Mouse (Mus musculus): Measurements from ENCODE around the gene Klhl23. TPM values are rescaled to one million over a fixed set of nuclear protein-coding genes. Genes with fewer than 3 reads are reported as not detected.
A peak's percentile ranks its signal among the peaks of the same experiment; 100 is the strongest.
"Not testable (repeated sequence)": the region's sequence is repeated elsewhere in the genome, so short reads cannot be mapped to it uniquely, and the experiment has no call there.

The Klhl23 gene
- 41.0 and 51.6 TPM in 2 replicates for polyA plus RNA-seq (2016; fragmentation: Nextera tagmentation; extraction: Ambion mirVana)

DNA sequence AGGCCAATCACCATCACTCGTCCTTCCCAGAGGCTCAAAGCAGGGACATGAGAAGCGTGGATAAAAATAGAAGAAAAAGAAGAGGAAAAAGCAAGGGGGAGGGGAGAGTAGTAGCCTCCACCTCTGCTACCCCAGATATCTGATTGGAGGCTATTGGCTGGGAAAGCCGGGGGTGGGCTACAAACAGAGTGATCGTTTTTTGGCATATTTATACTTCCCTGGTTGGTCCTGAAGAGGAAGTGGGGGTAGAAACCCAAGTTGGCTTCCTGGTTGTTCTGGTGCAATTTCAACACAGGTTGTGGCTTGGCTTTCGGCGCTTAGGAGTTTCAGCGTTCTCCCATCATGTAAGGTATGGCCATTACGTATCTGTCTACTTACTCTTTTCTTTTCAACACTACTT is at the start of gene Klhl23:
Klhl23 (plus strand) TSS at position 234 of the 400 bp plus-strand sequence.
- Histone ChIP-seq H3K4me1 (peaks cover 23% of the 10 kb centered on the region), H3K9ac (replicated peaks) (peak within 1 kb of the TSS; percentile 91)

DNA sequence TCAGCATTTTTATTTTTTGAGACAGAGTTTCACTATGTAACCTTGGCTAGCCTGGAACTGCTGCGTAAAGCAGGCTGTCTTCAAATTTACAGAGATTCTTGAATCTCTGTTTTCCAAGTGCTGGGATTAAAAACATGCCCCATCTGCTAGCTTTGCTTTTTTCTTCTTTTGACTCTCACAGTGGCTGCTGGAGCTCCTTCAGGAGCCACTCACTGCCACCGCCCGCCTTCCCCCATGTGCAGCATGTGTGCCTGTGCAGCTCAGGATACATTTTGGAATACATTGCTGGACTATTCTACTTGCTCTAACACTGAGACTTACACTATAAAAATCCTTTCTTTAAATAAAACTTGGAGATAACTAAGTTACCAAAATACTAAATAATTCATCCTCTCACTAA is 48.4 kb upstream of the Klhl23 start:
- Histone ChIP-seq H3K36me3 (peaks cover 27% of the 10 kb centered on the region), H3K4me1 (no peaks in the 10 kb centered on the region), H3K4me2 (replicated peaks) (no peak overlapping the region), H3K9me3 (no peaks in the 10 kb centered on the region), H3K27me3 (no peaks in the 10 kb centered on the region), H3K27ac (replicated peaks) (no peak overlapping the region), H3K4me3 (no peak overlapping the region), H3K9ac (replicated peaks) (no peak overlapping the region)
- ATAC-seq (ENCODE audit: low FRiP score, low read depth): no peak
- over 99% methylated on average over 3 of the region's 3 CpGs for WGBS

More for the DNA sequence above, at the start of gene Klhl23:
- ATAC-seq (ENCODE audit: low FRiP score, low read depth): no peak
- no peaks in the 10 kb centered on the region for H3K27me3 ChIP-seq
- WGBS: 24% methylated on average over 8 of the region's 8 CpGs
- no peaks in the 10 kb centered on the region for H3K36me3 ChIP-seq
- no peaks in the 10 kb centered on the region for H3K9me3 ChIP-seq
- H3K4me3 ChIP-seq: peak within 1 kb of the TSS; percentile 77
- H3K4me2 ChIP-seq (replicated peaks): peak within 1 kb of the TSS; percentile 79
- H3K27ac ChIP-seq (replicated peaks): peak within 1 kb of the TSS; percentile 94

DNA sequence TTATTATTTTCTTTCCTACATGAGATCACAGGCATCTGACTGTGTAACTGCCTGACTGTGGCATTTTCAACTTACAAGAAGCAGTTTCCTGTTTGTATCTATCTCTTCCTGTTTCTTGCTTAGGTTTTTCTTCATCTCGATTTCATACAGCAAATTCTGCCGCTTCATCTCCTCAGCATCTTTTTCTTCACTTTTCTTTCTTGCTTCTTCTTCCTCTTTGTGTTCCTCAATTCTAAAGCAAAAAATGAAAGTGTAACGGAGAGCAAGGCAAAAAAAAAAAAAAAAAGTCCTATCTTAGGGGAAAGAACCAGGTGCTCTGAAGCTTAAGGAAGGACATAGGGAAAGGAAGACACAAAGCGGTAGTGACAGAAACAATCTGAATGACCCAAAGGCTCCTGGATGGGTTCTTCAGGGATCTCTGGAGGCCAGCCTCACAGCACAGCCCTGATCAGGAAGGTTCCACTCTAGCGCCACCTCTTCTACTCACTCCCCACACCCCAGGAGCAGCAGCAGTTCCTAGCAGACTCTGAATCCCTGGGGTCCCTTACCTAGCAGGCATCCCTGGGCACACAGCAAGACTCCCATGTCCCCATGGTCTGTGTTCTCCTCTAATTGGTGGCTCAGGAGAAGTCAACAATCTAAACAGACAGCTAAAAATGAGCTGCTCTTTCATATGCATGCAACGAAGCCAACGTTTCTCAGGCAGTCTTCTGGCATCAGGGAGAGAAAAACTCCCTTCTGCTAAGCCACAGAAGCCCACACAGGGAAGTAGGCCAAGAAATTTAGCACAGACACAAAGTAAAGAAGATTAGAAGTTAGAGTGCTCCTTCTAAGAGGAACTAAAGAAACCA is 43.5 kb upstream of the Klhl23 start:
- no peak for ATAC-seq (ENCODE audit: low FRiP score, low read depth)
- no peak overlapping the region for H3K4me2 ChIP-seq (replicated peaks)
- no peaks in the 10 kb centered on the region for H3K9me3 ChIP-seq
- H3K27me3 ChIP-seq: no peaks in the 10 kb centered on the region
- no peak overlapping the region for H3K9ac ChIP-seq (replicated peaks)
- WGBS: 73% methylated on average over 7 of the region's 7 CpGs
- H3K27ac ChIP-seq (replicated peaks): no peak overlapping the region
- H3K4me1 ChIP-seq: no peaks in the 10 kb centered on the region
- H3K4me3 ChIP-seq: no peak overlapping the region
- H3K36me3 ChIP-seq: peaks cover 36% of the 10 kb centered on the region

DNA sequence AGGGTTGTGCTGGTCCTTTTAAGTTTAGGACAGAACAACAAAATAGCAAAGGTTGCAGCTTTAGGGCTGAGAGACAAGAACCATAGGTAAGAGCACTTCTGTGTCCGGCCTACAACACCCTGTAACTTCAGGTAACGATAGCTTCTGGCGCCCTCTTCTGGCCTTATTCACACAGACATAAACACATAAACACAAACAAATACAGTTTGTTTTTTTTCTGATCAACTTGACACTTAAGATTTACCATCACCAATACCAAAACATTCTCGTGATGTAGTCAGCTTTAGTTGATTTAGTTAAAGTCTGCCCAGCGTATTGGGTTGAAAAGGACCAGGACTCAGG is 42.9 kb upstream of the Klhl23 start:
- Histone ChIP-seq H3K4me2 (replicated peaks) (no peak overlapping the region), H3K27me3 (no peaks in the 10 kb centered on the region), H3K9ac (replicated peaks) (no peak overlapping the region), H3K4me1 (no peaks in the 10 kb centered on the region), H3K36me3 (peaks cover 33% of the 10 kb centered on the region), H3K4me3 (no peak overlapping the region), H3K27ac (replicated peaks) (no peak overlapping the region), H3K9me3 (no peaks in the 10 kb centered on the region)
- ATAC-seq (ENCODE audit: low FRiP score, low read depth): no peak
- 41% methylated on average over 5 of the region's 5 CpGs for WGBS

DNA sequence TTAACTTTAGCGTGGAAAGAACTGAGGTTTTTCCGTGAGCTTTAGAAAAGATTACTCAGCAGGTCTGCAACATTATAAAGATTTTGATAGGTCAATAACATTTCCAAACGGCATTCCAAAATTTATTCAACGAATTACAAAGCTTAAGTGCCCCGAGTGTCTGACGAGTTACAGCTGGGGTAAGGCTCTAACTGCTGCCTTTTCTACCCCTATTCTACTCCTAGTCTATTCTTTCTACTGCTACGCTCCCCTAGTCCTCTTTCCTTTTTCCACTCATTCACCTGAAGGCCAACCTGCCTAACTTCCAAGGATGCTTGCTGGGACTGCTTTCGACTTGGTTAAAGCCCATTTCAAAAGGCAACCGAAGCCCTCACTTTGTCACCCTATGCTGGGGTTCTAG is 32.8 kb upstream of the Klhl23 start:
- Histone ChIP-seq H3K36me3 (peaks cover 21% of the 10 kb centered on the region), H3K4me2 (replicated peaks) (peak overlapping the region; percentile 84), H3K4me1 (0 out of 2 replicates have a peak, but pooled peaks cover 6% of the 10 kb centered on the region), H3K27me3 (no peaks in the 10 kb centered on the region), H3K9ac (replicated peaks) (peak overlapping the region; percentile 83), H3K9me3 (no peaks in the 10 kb centered on the region), H3K4me3 (peak overlapping the region; percentile 73), H3K27ac (replicated peaks) (peak overlapping the region; percentile 91)
- peak; percentile 41; the same call in 1 of the 2 replicates for ATAC-seq (ENCODE audit: low FRiP score, low read depth)
- 30% methylated on average over 9 of the region's 9 CpGs for WGBS

DNA sequence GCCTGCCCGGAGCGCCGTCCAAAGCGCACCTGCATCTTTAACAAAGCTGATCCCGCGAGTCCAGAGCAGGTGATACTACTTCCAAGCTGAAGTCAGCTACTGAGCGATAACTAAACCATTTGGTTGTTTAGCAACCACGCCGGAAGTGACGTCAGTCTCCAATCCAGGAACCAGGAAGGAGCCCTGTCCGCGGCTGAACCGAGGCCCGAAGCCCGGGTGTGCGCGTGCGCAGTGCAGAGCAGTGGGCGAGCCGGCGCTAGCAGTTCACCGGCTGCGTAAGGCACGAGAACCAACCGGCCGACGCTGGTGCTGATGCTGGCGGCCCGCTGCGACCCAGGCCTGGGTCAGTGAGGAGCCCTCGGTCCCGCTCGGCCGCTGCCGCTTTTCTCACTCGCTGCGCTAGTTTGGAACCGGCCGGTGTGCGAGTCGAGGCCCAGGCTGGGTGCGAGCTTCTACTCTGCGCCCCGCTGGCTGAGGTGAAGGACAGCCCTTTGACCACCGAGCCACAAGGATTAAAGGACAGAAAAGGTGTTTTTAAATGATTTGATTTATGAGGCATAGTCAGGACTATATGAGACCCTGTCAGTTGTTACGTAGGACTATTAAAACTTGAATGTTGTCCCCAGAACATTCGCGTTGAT is 32.2 kb upstream of the Klhl23 start, which contains the start of the genes Ccdc173 and Phospho2:
Ccdc173 (minus strand) TSS at position 147 of the 641 bp plus-strand sequence.
Phospho2 (plus strand) TSS at position 195 of the 641 bp plus-strand sequence.
- WGBS: 2% methylated on average over 48 of the region's 48 CpGs
- Histone ChIP-seq H3K4me1 (0 out of 2 replicates have a peak, but pooled peaks cover 6% of the 10 kb centered on the region), H3K36me3 (peaks cover 18% of the 10 kb centered on the region), H3K4me2 (replicated peaks) (peak within 1 kb of the TSS; percentile 84), H3K9me3 (no peaks in the 10 kb centered on the region), H3K9ac (replicated peaks) (peak within 1 kb of the TSS; percentile 83), H3K4me3 (peak within 1 kb of the TSS; percentile 73), H3K27ac (replicated peaks) (peak within 1 kb of the TSS; percentile 91), H3K27me3 (no peaks in the 10 kb centered on the region)
- peak; percentile 95 for ATAC-seq (ENCODE audit: low FRiP score, low read depth)

DNA sequence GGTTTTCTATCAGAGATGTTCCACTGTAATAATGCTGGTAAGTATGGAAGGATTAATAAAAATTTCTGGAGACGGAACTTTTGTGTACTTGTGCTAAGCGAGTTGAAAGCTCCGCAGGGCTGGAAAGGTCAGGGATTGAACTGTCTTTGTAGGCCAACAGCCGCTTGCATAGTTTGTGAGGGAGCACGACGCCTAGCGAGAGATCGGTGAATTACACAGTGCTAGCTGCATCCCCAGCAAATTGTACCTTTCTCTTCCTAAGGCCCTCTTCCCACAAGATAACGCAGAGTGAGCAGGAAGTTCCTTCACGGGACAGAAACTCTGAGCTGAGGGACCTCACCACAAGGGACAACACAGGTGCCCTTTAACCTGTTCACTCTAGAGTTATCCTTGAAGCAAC is 31.5 kb upstream of the Klhl23 start:
- Histone ChIP-seq H3K9me3 (no peaks in the 10 kb centered on the region), H3K27ac (replicated peaks) (no peak overlapping the region), H3K4me2 (replicated peaks) (peak overlapping the region; percentile 84), H3K9ac (replicated peaks) (peak overlapping the region; percentile 83; the same call in 1 of the 2 replicates), H3K4me3 (peak overlapping the region; percentile 73), H3K27me3 (no peaks in the 10 kb centered on the region), H3K4me1 (0 out of 2 replicates have a peak, but pooled peaks cover 6% of the 10 kb centered on the region), H3K36me3 (peaks cover 26% of the 10 kb centered on the region)
- peak; percentile 50 for ATAC-seq (ENCODE audit: low FRiP score, low read depth)
- 2% methylated on average over 10 of the region's 10 CpGs for WGBS

DNA sequence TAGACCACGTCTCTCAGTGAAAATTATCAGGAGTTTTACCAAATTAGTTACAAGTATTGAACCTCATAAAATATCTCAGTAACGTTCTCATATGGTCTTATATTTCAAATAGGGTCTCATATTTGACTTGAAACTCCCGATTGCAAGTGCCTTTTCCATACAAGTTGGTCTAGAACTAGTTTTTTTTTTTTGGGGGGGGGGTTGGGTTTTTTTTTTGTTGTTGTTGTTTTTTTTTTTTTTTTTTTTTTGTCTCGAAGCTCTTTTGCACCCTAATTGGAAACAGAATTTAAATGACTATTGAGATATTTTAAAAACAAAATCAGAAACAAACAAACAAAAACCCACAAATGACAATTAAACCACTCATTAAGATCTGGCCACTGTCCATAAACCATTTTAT is 31.0 kb upstream of the Klhl23 start:
- H3K27ac ChIP-seq (replicated peaks): no peak overlapping the region
- H3K27me3 ChIP-seq: no peaks in the 10 kb centered on the region
- H3K4me2 ChIP-seq (replicated peaks): peak overlapping the region; percentile 84
- H3K9me3 ChIP-seq: no peaks in the 10 kb centered on the region
- no peak for ATAC-seq (ENCODE audit: low FRiP score, low read depth)
- peaks cover 30% of the 10 kb centered on the region for H3K36me3 ChIP-seq
- H3K4me1 ChIP-seq: 0 out of 2 replicates have a peak, but pooled peaks cover 6% of the 10 kb centered on the region
- no peak overlapping the region for H3K9ac ChIP-seq (replicated peaks)
- H3K4me3 ChIP-seq: peak overlapping the region; percentile 73; the same call in 1 of the 2 replicates
- 68% methylated on average over 4 of the region's 4 CpGs for WGBS

DNA sequence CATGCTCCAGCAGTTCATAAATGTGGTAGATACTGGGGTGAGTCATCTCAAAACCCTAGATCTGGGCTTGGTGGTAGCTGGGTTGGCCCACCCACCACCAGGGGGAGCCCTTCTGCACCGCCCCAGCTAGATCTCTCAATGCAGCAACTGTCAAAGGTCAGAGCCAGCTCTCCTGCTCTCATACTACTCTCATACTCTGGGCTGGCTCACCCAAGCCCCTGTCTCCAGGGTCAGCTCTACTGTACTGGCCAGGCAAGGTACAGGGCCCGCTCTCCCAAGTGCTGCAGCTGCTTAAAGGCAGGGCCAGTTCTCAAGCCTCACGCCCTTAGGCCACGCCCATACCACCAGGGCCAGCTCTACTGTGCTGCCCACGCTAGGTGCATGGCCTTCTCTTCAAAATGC is 18.8 kb upstream of the Klhl23 start:
- Histone ChIP-seq H3K4me3 (no peak overlapping the region), H3K36me3 (peaks cover under 1% of the 10 kb centered on the region; the same call in 1 of the 2 replicates), H3K27me3 (no peaks in the 10 kb centered on the region), H3K9me3 (no peaks in the 10 kb centered on the region), H3K9ac (replicated peaks) (no peak overlapping the region), H3K4me1 (no peaks in the 10 kb centered on the region), H3K27ac (replicated peaks) (no peak overlapping the region), H3K4me2 (replicated peaks) (no peak overlapping the region)
- ATAC-seq (ENCODE audit: low FRiP score, low read depth): 0 out of 2 replicates have a peak, but pooled peaks have one; percentile 27
- WGBS: 63% methylated on average over 5 of the region's 5 CpGs

DNA sequence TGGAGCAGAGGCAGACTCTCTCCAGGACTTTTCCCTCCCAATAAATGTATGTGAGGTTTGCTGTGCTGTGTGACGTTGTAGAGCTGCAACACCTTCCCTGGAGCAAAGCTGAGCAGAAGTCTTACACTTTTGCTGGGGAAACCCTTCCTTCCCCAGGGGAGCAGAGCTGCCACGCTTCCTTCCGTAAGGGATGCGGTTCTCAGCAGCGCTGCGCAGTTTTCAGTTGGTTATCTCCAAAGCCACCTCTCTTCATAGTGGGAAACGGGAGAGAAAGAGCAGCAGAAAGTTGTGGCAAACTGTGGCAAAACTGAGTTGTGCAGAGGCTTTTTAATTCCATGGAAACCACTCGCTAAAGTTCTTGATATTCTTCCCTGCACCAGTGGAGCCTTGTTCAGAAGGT is 18.0 kb upstream of the Klhl23 start:
- no peaks in the 10 kb centered on the region for H3K9me3 ChIP-seq
- no peak overlapping the region for H3K27ac ChIP-seq (replicated peaks)
- no peaks in the 10 kb centered on the region for H3K4me1 ChIP-seq
- no peak overlapping the region for H3K4me3 ChIP-seq
- H3K9ac ChIP-seq (replicated peaks): no peak overlapping the region
- 71% methylated on average over 8 of the region's 8 CpGs for WGBS
- no peaks in the 10 kb centered on the region for H3K36me3 ChIP-seq
- H3K4me2 ChIP-seq (replicated peaks): no peak overlapping the region
- no peaks in the 10 kb centered on the region for H3K27me3 ChIP-seq
- no peak for ATAC-seq (ENCODE audit: low FRiP score, low read depth)

DNA sequence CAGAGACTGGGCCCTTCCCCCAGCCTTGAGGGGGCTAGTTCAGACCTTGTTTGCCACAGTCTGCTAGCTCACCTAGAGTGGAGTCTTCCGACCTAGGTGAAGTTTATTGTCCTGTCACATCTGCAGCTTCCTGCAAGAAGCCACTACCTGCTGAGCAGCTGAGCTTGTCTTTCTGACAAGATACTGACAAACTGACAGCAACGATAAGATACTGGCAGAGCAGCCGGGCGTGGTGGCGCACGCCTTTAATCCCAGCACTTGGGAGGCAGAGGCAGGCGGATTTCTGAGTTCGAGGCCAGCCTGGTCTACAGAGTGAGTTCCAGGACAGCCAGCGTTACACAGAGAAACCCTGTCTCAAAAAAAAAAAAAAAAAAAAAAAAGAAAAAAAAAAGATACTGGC is 17.1 kb upstream of the Klhl23 start:
- not testable (repeated sequence) for H3K27me3 ChIP-seq; H3K4me3 ChIP-seq; H3K4me1 ChIP-seq; H3K27ac ChIP-seq (replicated peaks); H3K9me3 ChIP-seq; H3K36me3 ChIP-seq; H3K9ac ChIP-seq (replicated peaks); ATAC-seq (ENCODE audit: low FRiP score, low read depth); H3K4me2 ChIP-seq (replicated peaks)
- 91% methylated on average over 9 of the region's 9 CpGs for WGBS

DNA sequence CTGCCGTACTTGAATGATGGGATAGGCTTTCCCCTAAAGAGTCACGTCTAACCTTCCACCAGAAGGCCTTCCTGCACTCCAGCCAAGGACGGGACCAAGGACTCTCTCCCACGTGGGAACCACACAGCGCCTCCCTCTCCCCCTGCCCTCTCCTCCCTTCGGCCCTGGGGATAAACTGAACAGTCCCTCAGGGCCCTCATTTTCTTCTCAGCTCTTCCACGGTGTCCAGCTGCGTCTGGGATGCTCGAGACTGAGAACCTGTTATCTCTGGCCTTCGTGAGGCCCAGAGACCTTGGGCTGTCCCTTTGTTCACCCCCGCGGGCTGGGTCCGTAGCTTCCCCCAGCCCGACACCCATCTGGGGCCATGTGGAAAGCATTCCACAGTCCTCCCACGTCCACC is 11.6 kb upstream of the Klhl23 start:
- Histone ChIP-seq H3K4me1 (no peaks in the 10 kb centered on the region), H3K4me3 (no peak overlapping the region), H3K27me3 (no peaks in the 10 kb centered on the region), H3K9ac (replicated peaks) (no peak overlapping the region), H3K9me3 (no peaks in the 10 kb centered on the region), H3K36me3 (no peaks in the 10 kb centered on the region), H3K4me2 (replicated peaks) (no peak overlapping the region), H3K27ac (replicated peaks) (no peak overlapping the region)
- no peak for ATAC-seq (ENCODE audit: low FRiP score, low read depth)
- WGBS: 63% methylated on average over 15 of the region's 15 CpGs

All from midbrain, embryonic 12.5 days (tissue).